Comparison of ENCODE assay signal across 8 mouse cellular contexts in genomic region chr5:122726068-122726467, GRCm38 (mm10). TPM values are rescaled to one million over a fixed set of nuclear protein-coding genes. Genes with fewer than 3 reads are reported as not detected.
A peak's percentile ranks its signal among the peaks of the same experiment; 100 is the strongest.
DNase-seq lines count a peak whose midpoint lies in the region; ATAC-seq lines count a peak whose summit lies in the region.

No protein-coding gene starts in this region.

- H3K4me3 ChIP-seq in forebrain, embryonic 15.5 days, result no peak overlapping the region
- no peak overlapping the region for H3K4me3 ChIP-seq in intestine, embryonic 16.5 days (ENCODE audit: low read length)
- no peak overlapping the region for H3K4me3 ChIP-seq in midbrain, embryonic 10.5 days

- no peak overlapping the region for H3K27ac ChIP-seq in forebrain, embryonic 15.5 days (replicated peaks)
- no peak overlapping the region for H3K27ac ChIP-seq in intestine, embryonic 16.5 days (ENCODE audit: low read length)
- no peak overlapping the region for H3K27ac ChIP-seq in midbrain, embryonic 10.5 days (replicated peaks)

- intact Hi-C loops in heart, postnatal 25 days (cut with DNase I), result loop anchor here (5.0 kb wide), 2 partner anchors 99 to 324 kb away; no protein-coding TSS in a partner anchor
- intact Hi-C loops in left cerebral cortex, postnatal 14 days (cut with DNase I), result loop anchor here (5.0 kb wide), 2 partner anchors 84 to 324 kb away; partner anchors contain the start of gene P2rx7

- no peaks in the 10 kb centered on the region for H3K27me3 ChIP-seq in forebrain, embryonic 15.5 days
- H3K27me3 ChIP-seq in intestine, embryonic 16.5 days (replicated peaks; ENCODE audit: control insufficient read depth, insufficient read depth, low read length), result no peaks in the 10 kb centered on the region
- no peaks in the 10 kb centered on the region for H3K27me3 ChIP-seq in midbrain, embryonic 10.5 days (ENCODE audit: low read depth, poor library complexity, severe bottlenecking)

- 26% methylated on average over 7 of the region's 7 CpGs for WGBS in forebrain, embryonic 15.5 days
- 18% methylated on average over 7 of the region's 7 CpGs for WGBS in intestine, embryonic 16.5 days
- 29% methylated on average over 7 of the region's 7 CpGs for WGBS in midbrain, embryonic 10.5 days

- ATAC-seq in forebrain, embryonic 15.5 days (replicated peaks), result peak; percentile 48; the same call in 1 of the 2 replicates
- peak; percentile 41; the same call in 1 of the 2 replicates for ATAC-seq in intestine, embryonic 16.5 days

- no peaks in the 10 kb centered on the region for H3K4me1 ChIP-seq in forebrain, embryonic 15.5 days
- H3K4me1 ChIP-seq in intestine, embryonic 16.5 days (ENCODE audit: control insufficient read depth, insufficient read depth, low read length), result 0 out of 2 replicates have a peak, but pooled peaks cover 3% of the 10 kb centered on the region
- 0 out of 2 replicates have a peak, but pooled peaks cover 3% of the 10 kb centered on the region for H3K4me1 ChIP-seq in midbrain, embryonic 10.5 days

- no peaks in the 10 kb centered on the region for H3K9me3 ChIP-seq in forebrain, embryonic 15.5 days
- no peaks in the 10 kb centered on the region for H3K9me3 ChIP-seq in intestine, embryonic 16.5 days (ENCODE audit: control insufficient read depth, low read length)
- H3K9me3 ChIP-seq in midbrain, embryonic 10.5 days (replicated peaks), result no peaks in the 10 kb centered on the region

- no peak overlapping the region for H3K9ac ChIP-seq in forebrain, embryonic 15.5 days (replicated peaks)
- no peak overlapping the region for H3K9ac ChIP-seq in intestine, embryonic 16.5 days (ENCODE audit: low read depth, low read length)

- H3K36me3 ChIP-seq in forebrain, embryonic 15.5 days, result no peaks in the 10 kb centered on the region
- H3K36me3 ChIP-seq in intestine, embryonic 16.5 days (ENCODE audit: control insufficient read depth, insufficient read depth, low read length), result no peaks in the 10 kb centered on the region
- H3K36me3 ChIP-seq in midbrain, embryonic 10.5 days, result no peaks in the 10 kb centered on the region; the same call in 1 of the 2 replicates

- peak; percentile 71 for DNase-seq in heart, adult 8-10 months (ENCODE audit: low spot score)
- DNase-seq in heart, postnatal 25 days (ENCODE audit: low spot score), result no peak
- DNase-seq in c-Kit-positive CD71-positive TER-119-positive erythroid progenitor cells, embryonic 14.5 days (ENCODE audit: low spot score), result peak; percentile 78
- DNase-seq in left cerebral cortex, postnatal 14 days (ENCODE audit: low spot score in 2 of 2), result peak; percentile 86 to 88
- peak; percentile 51 for DNase-seq in midbrain, embryonic 10.5 days (ENCODE audit: low spot score)
- peak; percentile 45 to 70 for DNase-seq in spleen, postnatal 10 days (ENCODE audit: low spot score in 2 of 2)

- H3K4me2 ChIP-seq in forebrain, embryonic 15.5 days (replicated peaks), result no peak overlapping the region
- no peak overlapping the region for H3K4me2 ChIP-seq in intestine, embryonic 16.5 days (ENCODE audit: low read depth, low read length)

RNA-seq across cellular contexts. Expression of gene P2rx4, which starts 18.7 kb away (rescaled TPM):
- total RNA-seq in heart, adult 8-10 months (2022), result 10 to 100 TPM; 16.2 to 19.3 (median 18.5) TPM
- 10 to 100 TPM; 14.3 to 15.5 TPM for total RNA-seq in heart, postnatal 25 days (2021)
- 8.8 and 9.4 TPM in 2 replicates for polyA plus RNA-seq in forebrain, embryonic 15.5 days (2015; fragmentation: Nextera tagmentation; extraction: Ambion mirVana)
- 59.6 and 62.6 TPM in 2 replicates for polyA plus RNA-seq in intestine, embryonic 16.5 days (2015; fragmentation: Nextera tagmentation; extraction: Ambion mirVana)
- 10 to 100 TPM; 11.3 to 11.9 TPM for total RNA-seq in left cerebral cortex, postnatal 14 days (2021)
- 3.5 and 9.6 TPM in 2 replicates for polyA plus RNA-seq in midbrain, embryonic 10.5 days (2016; fragmentation: Nextera tagmentation; extraction: Ambion mirVana)

RNA-seq across cellular contexts. Expression of gene Camkk2, which starts 53.1 kb away (rescaled TPM):
- total RNA-seq in heart, adult 8-10 months (2022), result 10 to 100 TPM in 3 of 4 experiments, 1 to 10 TPM in 1; 8.9 to 12.5 (median 11.3) TPM
- 10 to 100 TPM; 11.0 to 11.4 TPM for total RNA-seq in heart, postnatal 25 days (2021)
- 62.1 and 62.9 TPM in 2 replicates for polyA plus RNA-seq in forebrain, embryonic 15.5 days (2015; fragmentation: Nextera tagmentation; extraction: Ambion mirVana)
- polyA plus RNA-seq in intestine, embryonic 16.5 days (2015; fragmentation: Nextera tagmentation; extraction: Ambion mirVana), result 15.0 and 17.1 TPM in 2 replicates
- 100 to 1,000 TPM; 214 to 248 TPM for total RNA-seq in left cerebral cortex, postnatal 14 days (2021)
- polyA plus RNA-seq in midbrain, embryonic 10.5 days (2016; fragmentation: Nextera tagmentation; extraction: Ambion mirVana), result 24.3 and 29.5 TPM in 2 replicates

Comparison
In these comparisons a context has a peak if more than half of its experiments do, and no peak if none do; other contexts are left out.
1. RNA of gene Camkk2, which starts 53.1 kb away (total RNA-seq): 214 to 248 TPM in left cerebral cortex, postnatal 14 days; 8.9 to 12.5 TPM in heart, adult 8-10 months and 11.0 to 11.4 TPM in heart, postnatal 25 days; every median in the first group is over 10 times any median in the second.